Mouse (Mus musculus) bone marrow macrophage, adult 2 months (primary cell): ENCODE results near the gene Rgs4.

Experiments
- CTCF ChIP-seq: IDR thresholded peaks from 2 replicates; pipeline ENCODE4 v1.5.1; 2012; ENCODE audit warnings: low read depth, mild to moderate bottlenecking, low read length, moderate library complexity
- POLR2A ChIP-seq: IDR thresholded peaks from 2 replicates; pipeline ENCODE4 v1.6.1; 2012; ENCODE audit warnings: mild to moderate bottlenecking, low read depth, low read length, borderline replicate concordance

DNA sequence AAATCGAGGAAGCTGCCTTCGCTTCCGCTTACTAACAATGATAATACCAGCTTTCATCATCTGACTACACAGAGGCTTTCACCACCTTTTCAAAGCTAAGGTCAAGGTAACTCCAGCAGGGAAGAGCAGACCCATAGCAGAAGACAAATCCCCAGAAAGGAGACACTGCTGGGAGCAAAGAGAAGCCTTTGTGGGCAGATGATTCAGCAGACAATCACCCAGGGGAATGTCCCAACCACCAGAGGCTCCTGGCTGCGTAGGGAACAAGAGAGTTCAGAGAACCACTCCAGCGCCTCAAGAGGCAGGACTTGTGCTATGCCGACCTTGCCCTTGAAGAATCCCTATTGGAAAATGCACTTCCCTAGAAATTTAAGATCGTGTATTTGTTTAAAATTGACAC, 29.1 kb upstream of the Rgs4 start:
- no peak for TF ChIP-seq POLR2A
- no peak for TF ChIP-seq CTCF
